Mouse (Mus musculus): ENCODE measurements around the gene Gm49318.

- no peak for TF ChIP-seq CTCF (IDR thresholded peaks at IDR 0.05; ENCODE audit: extremely low read depth, insufficient read depth, low read length)
- TF ChIP-seq POLR2A (IDR thresholded peaks at IDR 0.05; ENCODE audit: extremely low read depth, insufficient read depth, low read length) = no peak
Measured at GRCm38 (mm10) chr9:22049721-22050270, 21.3 kb downstream of the Gm49318 start.

All from cortical plate, adult 2 months (tissue).